Mouse (Mus musculus): ENCODE results near the gene Zfp709. TPM values are rescaled to one million over a fixed set of nuclear protein-coding genes. Genes with fewer than 3 reads are reported as not detected.

Gene Zfp709
- 6.1 TPM for polyA plus RNA-seq (2014; fragmentation: Illumina TruSeq; extraction: RNeasy Lipid Tissue Mini Kit (QIAGEN cat#74804); ENCODE audit: low read depth, low replicate concordance)

DNA sequence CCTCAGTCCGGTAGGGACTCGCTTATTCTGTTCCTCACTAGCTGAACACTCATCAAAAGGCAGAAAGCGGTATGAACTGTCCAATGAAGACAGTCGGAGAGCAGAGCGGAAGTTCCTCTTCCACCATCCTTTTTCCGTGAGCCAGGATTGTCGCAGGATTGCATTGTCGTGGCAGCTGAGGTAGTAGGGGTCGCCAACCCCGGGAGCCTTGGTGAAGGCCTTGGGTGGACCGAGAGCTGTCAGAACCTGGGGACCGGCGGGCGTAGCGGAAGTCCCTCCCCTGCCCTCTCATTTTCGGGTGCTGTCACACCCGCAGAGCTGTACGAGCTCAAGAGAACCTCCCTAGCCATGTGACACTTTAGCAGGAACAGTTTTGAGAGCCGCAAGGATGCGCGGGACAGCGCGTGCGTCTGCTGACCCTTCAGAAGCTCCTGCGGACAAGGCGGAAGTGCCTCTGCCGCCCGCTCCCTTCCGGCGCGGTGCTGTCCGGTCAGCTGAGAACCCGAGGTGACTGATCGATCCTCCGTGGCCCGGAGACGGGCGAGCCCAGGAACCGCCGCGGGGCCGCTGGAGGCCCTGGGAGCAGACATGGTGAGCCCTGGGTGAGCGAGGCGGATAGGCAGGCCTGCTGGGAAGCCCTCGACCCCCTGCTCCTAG, at the start of gene Zfp709:
Gene Zfp709, plus strand, starts transcription at position 402 of the 657 bp plus-strand sequence.

DNA sequence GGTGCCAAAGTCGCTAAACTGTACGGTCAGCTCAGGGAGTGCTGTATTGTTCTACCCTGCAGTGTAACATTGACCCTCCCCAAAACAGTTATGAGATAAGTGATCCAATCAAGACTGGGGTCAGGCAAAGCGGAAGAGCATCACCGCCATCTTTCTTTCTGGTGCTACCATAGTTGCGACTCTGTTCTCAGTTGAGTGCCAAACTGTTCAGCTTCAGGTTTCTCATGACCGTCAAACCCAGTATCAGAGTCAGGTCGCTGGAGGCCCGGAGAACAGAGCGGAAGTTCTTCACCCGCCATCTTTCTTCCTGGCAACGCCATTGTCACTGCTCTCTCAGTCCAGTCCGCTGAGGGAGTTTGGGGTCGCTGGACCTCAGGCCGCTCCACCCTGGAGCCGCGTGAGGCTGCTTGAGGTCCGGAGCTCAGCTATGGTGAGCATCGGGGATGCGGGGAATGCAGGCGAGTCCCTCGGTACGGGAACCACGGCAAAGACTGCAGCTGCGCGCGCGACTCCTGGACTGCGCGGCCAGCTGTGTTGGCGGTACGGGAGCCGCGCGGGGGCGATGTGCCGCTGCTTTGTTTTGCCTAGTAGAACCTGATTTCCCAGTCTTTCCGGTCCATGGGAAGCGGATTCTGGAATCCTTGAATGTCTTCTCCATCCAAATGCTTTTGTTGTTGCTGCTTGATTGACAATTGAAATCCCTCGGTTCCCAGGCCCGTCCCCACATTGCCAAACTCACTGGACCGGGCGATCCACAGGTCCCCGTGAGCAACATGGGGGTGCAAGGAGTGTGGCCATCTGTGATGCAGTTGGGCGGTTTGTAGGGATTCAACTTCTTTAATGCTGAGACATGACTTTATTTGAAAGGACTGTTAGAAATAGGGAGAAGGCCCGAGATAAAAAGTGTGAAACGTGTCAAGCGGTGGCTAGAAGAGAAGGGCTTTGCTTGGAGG, 26.8 kb downstream of the Zfp709 start, which contains the start of the genes Zfp882 and Zfp617:
Gene Zfp882, plus strand, starts transcription at position 300 of the 953 bp plus-strand sequence.
Gene Zfp617, plus strand, starts transcription at position 327 of the 953 bp plus-strand sequence.

Other genes starting within 250 kb of the Zfp709 start
- gene Unc13a, start 210.3 kb upstream of the Zfp709 start, polyA plus RNA-seq (2014; fragmentation: Illumina TruSeq; extraction: RNeasy Lipid Tissue Mini Kit (QIAGEN cat#74804); ENCODE audit: low read depth, low replicate concordance): 0.61 TPM
- 10.6 TPM for gene Jak3, start 205.7 kb upstream of the Zfp709 start, polyA plus RNA-seq (2014; fragmentation: Illumina TruSeq; extraction: RNeasy Lipid Tissue Mini Kit (QIAGEN cat#74804); ENCODE audit: low read depth, low replicate concordance)
- gene Insl3, start 192.8 kb upstream of the Zfp709 start, polyA plus RNA-seq (2014; fragmentation: Illumina TruSeq; extraction: RNeasy Lipid Tissue Mini Kit (QIAGEN cat#74804); ENCODE audit: low read depth, low replicate concordance): 46.9 TPM
- 5.7 TPM for gene B3gnt3, start 180.2 kb upstream of the Zfp709 start, polyA plus RNA-seq (2014; fragmentation: Illumina TruSeq; extraction: RNeasy Lipid Tissue Mini Kit (QIAGEN cat#74804); ENCODE audit: low read depth, low replicate concordance)
- gene Fcho1, start 156.3 kb upstream of the Zfp709 start, polyA plus RNA-seq (2014; fragmentation: Illumina TruSeq; extraction: RNeasy Lipid Tissue Mini Kit (QIAGEN cat#74804); ENCODE audit: low read depth, low replicate concordance): 5.7 TPM
- gene Zfp882, start 26.6 kb downstream of the Zfp709 start, polyA plus RNA-seq (2014; fragmentation: Illumina TruSeq; extraction: RNeasy Lipid Tissue Mini Kit (QIAGEN cat#74804); ENCODE audit: low read depth, low replicate concordance): 2.9 TPM
- gene Zfp617, start 26.6 kb downstream of the Zfp709 start, polyA plus RNA-seq (2014; fragmentation: Illumina TruSeq; extraction: RNeasy Lipid Tissue Mini Kit (QIAGEN cat#74804); ENCODE audit: low read depth, low replicate concordance): 16.8 TPM
- gene Zfp961, start 69.0 kb downstream of the Zfp709 start, polyA plus RNA-seq (2014; fragmentation: Illumina TruSeq; extraction: RNeasy Lipid Tissue Mini Kit (QIAGEN cat#74804); ENCODE audit: low read depth, low replicate concordance): 12.9 TPM
- 4.9 TPM for gene Cyp4f18, start 127.6 kb downstream of the Zfp709 start, polyA plus RNA-seq (2014; fragmentation: Illumina TruSeq; extraction: RNeasy Lipid Tissue Mini Kit (QIAGEN cat#74804); ENCODE audit: low read depth, low replicate concordance)
- gene Olfr372, start 159.2 kb downstream of the Zfp709 start, polyA plus RNA-seq (2014; fragmentation: Illumina TruSeq; extraction: RNeasy Lipid Tissue Mini Kit (QIAGEN cat#74804); ENCODE audit: low read depth, low replicate concordance): not detected
- not detected for gene Olfr373, start 201.2 kb downstream of the Zfp709 start, polyA plus RNA-seq (2014; fragmentation: Illumina TruSeq; extraction: RNeasy Lipid Tissue Mini Kit (QIAGEN cat#74804); ENCODE audit: low read depth, low replicate concordance)
- not detected for gene Olfr374, start 225.0 kb downstream of the Zfp709 start, polyA plus RNA-seq (2014; fragmentation: Illumina TruSeq; extraction: RNeasy Lipid Tissue Mini Kit (QIAGEN cat#74804); ENCODE audit: low read depth, low replicate concordance)